Mouse (Mus musculus): ENCODE results near the gene Cyp2f2. TPM values are rescaled to one million over a fixed set of nuclear protein-coding genes. Genes with fewer than 3 reads are reported as not detected.

Cyp2f2 gene
- total RNA-seq, 2 experiments from 2014 or later, result 1.7 to 817 TPM

- peak; percentile 98 to 99 for DNase-seq
Observed at GRCm38 (mm10) chr7:27178324-27179216, 58.9 kb downstream of the Cyp2f2 start, which contains the start of gene Rab4b. Gene Rab4b, minus strand, starts transcription at chr7:27178896.

DNA sequence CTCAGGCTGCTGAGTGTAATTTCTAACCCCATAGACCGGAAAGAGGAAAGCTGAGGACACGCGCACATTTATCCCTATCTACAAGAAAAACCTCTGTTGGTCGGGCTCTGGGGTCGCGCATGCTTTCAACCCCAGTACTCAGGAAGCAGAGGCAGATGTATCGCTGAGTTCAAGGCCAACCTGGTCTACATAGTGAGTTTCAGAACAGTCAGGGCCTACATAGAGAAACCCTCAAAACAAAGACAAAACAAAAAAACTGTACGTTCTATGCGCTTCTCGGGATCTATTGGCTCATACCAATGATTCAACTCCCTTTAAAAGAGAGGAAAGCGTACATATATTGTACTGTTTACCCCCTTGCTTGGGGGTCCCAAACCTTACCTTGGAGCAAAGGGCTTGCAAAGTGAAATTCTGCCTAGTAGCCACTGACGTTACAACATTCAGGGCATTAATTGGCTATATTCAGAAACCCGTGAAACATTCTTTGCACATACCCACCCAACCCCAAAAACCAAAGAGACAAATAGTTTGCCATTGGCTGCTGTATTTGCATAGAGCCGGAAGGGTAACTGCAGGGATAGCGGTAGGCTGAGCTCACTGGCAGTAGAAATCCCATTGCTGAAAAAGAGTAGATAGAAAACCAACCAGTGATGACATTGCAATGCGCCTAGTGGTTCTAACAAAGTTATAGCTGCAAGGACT, 59.7 kb downstream of the Cyp2f2 start:
- no peak for DNase-seq

- peak; percentile 68 to 78 for DNase-seq
Observed at GRCm38 (mm10) chr7:27180036-27180435, 60.3 kb downstream of the Cyp2f2 start.

- DNase-seq, result no peak
Observed at GRCm38 (mm10) chr7:27180837-27181695, 61.4 kb downstream of the Cyp2f2 start, which contains the start of the genes Gm21983 and Mia. Gene Gm21983, minus strand, starts transcription at chr7:27181086. Gene Mia, minus strand, starts transcription at chr7:27181157.

DNA sequence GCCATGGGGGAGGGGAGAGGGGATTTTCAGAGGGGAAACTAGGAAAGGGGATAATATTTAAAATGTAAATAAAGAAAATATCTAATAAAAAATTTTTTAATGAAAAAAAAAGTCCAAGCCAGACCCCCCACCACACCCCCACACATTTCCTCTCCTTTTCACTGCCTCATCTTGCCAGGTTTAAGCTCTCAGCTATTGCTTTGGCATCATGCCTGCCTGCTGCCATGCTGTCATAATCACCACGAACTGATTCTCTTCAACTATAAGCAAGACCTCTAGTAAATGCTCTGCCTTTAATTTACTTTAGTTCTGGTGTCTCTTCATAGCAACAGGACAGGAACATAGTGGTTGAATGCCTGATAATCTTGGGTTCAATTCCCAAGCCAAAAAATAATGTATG, 62.8 kb downstream of the Cyp2f2 start:
- DNase-seq, result no peak

Small RNA genes within 50 kb of the gene (microRNA-seq; reads per million reads assigned to microRNA genes)
- gene Mir3101, result not detected

Other genes starting within 250 kb of the Cyp2f2 start
- gene Cyp2a22, start 180.5 kb upstream of the Cyp2f2 start, total RNA-seq (2021), result not detected
- gene Cyp2a12, start 90.8 kb upstream of the Cyp2f2 start, total RNA-seq (2021), result under 1 TPM; 0.30 to 0.79 TPM
- gene Cyp2t4, start 33.8 kb downstream of the Cyp2f2 start, total RNA-seq (2021), result not detected
- gene Egln2, start 46.9 kb downstream of the Cyp2f2 start, total RNA-seq (2021), result 100 to 1,000 TPM in 1 of 2 experiments, 10 to 100 TPM in 1; 86.0 to 106 TPM
- gene Rab4b, start 59.0 kb downstream of the Cyp2f2 start, total RNA-seq (2021), result 10 to 100 TPM; 50.9 to 59.0 TPM
- gene Gm21983, start 61.2 kb downstream of the Cyp2f2 start, total RNA-seq (2021), result not detected
- under 1 TPM; 0.50 to 0.56 TPM for gene Mia, start 61.2 kb downstream of the Cyp2f2 start, total RNA-seq (2021)
- 10 to 100 TPM; 21.0 to 25.0 TPM for gene BC024978, start 75.9 kb downstream of the Cyp2f2 start, total RNA-seq (2021)
- 10 to 100 TPM; 78.6 to 84.2 TPM for gene Snrpa, start 76.4 kb downstream of the Cyp2f2 start, total RNA-seq (2021)
- 10 to 100 TPM; 14.0 to 14.6 TPM for gene Itpkc, start 108.8 kb downstream of the Cyp2f2 start, total RNA-seq (2021)
- gene Coq8b, start 113.1 kb downstream of the Cyp2f2 start, total RNA-seq (2021), result 10 to 100 TPM; 41.3 to 70.6 TPM
- gene Numbl, start 138.5 kb downstream of the Cyp2f2 start, total RNA-seq (2021), result 10 to 100 TPM in 1 of 2 experiments, 1 to 10 TPM in 1; 8.8 to 10.1 TPM
- gene Ltbp4, start 217.8 kb downstream of the Cyp2f2 start, total RNA-seq (2021), result 10 to 100 TPM; 77.8 to 94.6 TPM
- 10 to 100 TPM; 22.3 TPM for gene Shkbp1, start 236.1 kb downstream of the Cyp2f2 start, total RNA-seq (2021)
- gene Gm20479, start 237.5 kb downstream of the Cyp2f2 start, total RNA-seq (2021), result 1 to 10 TPM in 1 of 2 experiments, not detected in 1; 6.1 TPM